Mouse (Mus musculus) bone marrow macrophage, adult 2 months (primary cell): ENCODE data around the gene Sept9. TPM values are rescaled to one million over a fixed set of nuclear protein-coding genes. Genes with fewer than 3 reads are reported as not detected.
"Not testable (repeated sequence)": the region's sequence is repeated elsewhere in the genome, so short reads cannot be mapped to it uniquely, and the experiment has no call there.

Experiments
- H3K27ac ChIP-seq: 2 replicates; pipeline ENCODE4 v1.5.1; 2012; ENCODE audit warnings: low read depth, low read length; ENCODE audit not compliant: insufficient read depth
- H3K4me1 ChIP-seq: 2 replicates; pipeline ENCODE4 v1.6.1; 2012; ENCODE audit warnings: low read length; ENCODE audit not compliant: control insufficient read depth, insufficient read depth
- H3K4me3 ChIP-seq: 2 replicates; pipeline ENCODE4 v1.5.1; 2012; ENCODE audit warnings: mild to moderate bottlenecking, low read length, moderate library complexity; ENCODE audit not compliant: insufficient read depth
- CTCF ChIP-seq: IDR thresholded peaks from 2 replicates; pipeline ENCODE4 v1.5.1; 2012; ENCODE audit warnings: low read depth, mild to moderate bottlenecking, low read length, moderate library complexity
- POLR2A ChIP-seq: IDR thresholded peaks from 2 replicates; pipeline ENCODE4 v1.6.1; 2012; ENCODE audit warnings: mild to moderate bottlenecking, low read depth, low read length, borderline replicate concordance
- polyA plus RNA-seq: library from polyadenylated mRNA; stranded (reverse); fragments of >200 nt; gene quantifications from 2 replicates; pipeline ENCODE4 v1.2.4, GENCODE M21; 2012; ENCODE audit not compliant: missing spikeins, insufficient read depth, insufficient read length

Sept9 gene
- polyA plus RNA-seq, 1 experiment: 123 TPM

- Histone ChIP-seq H3K4me3 (no peak overlapping the region), H3K4me1 (peaks cover 65% of the 10 kb centered on the region), H3K27ac (no peak overlapping the region)
- TF ChIP-seq CTCF: no peak
- no peak for TF ChIP-seq POLR2A
Measured at GRCm38 (mm10) chr11:117336081-117336788, 136.8 kb downstream of the Sept9 start.

GRCm38 (mm10) chr11:117337749-117338148 is 138.3 kb downstream of the Sept9 start:
- H3K4me3 ChIP-seq: no peak overlapping the region
- H3K4me1 ChIP-seq: peaks cover 63% of the 10 kb centered on the region
- H3K27ac ChIP-seq: peak overlapping the region; percentile 30
- TF ChIP-seq POLR2A (no peak), CTCF (no peak)

GRCm38 (mm10) chr11:117338503-117338902 is 139.0 kb downstream of the Sept9 start:
- no peak overlapping the region for H3K4me3 ChIP-seq
- H3K4me1 ChIP-seq: peaks cover 63% of the 10 kb centered on the region
- peak overlapping the region; percentile 30 for H3K27ac ChIP-seq
- TF ChIP-seq POLR2A (no peak), CTCF (no peak)

- no peak for TF ChIP-seq POLR2A
- no peak for TF ChIP-seq CTCF
- peaks cover 65% of the 10 kb centered on the region for H3K4me1 ChIP-seq
- H3K27ac ChIP-seq: 0 out of 2 replicates have a peak overlapping the region, but pooled peaks have one; percentile 17
- H3K4me3 ChIP-seq: no peak overlapping the region
Measured at GRCm38 (mm10) chr11:117339050-117339449, 139.6 kb downstream of the Sept9 start.

- Histone ChIP-seq H3K4me3 (no peak overlapping the region), H3K4me1 (peaks cover 65% of the 10 kb centered on the region), H3K27ac (no peak overlapping the region)
- TF ChIP-seq CTCF: no peak
- TF ChIP-seq POLR2A: no peak
Measured at GRCm38 (mm10) chr11:117341218-117341617, 141.8 kb downstream of the Sept9 start.

GRCm38 (mm10) chr11:117342076-117342475 is 142.6 kb downstream of the Sept9 start:
- Histone ChIP-seq H3K27ac (no peak overlapping the region), H3K4me3 (no peak overlapping the region), H3K4me1 (peaks cover 58% of the 10 kb centered on the region)
- TF ChIP-seq CTCF: no peak
- no peak for TF ChIP-seq POLR2A

- peaks cover 58% of the 10 kb centered on the region for H3K4me1 ChIP-seq
- H3K27ac ChIP-seq, H3K4me3 ChIP-seq: not testable (repeated sequence)
Measured at GRCm38 (mm10) chr11:117342490-117342889, 143.0 kb downstream of the Sept9 start.

GRCm38 (mm10) chr11:117343800-117344199 is 144.3 kb downstream of the Sept9 start:
- no peak overlapping the region for H3K4me3 ChIP-seq
- no peak overlapping the region for H3K27ac ChIP-seq
- peaks cover 61% of the 10 kb centered on the region for H3K4me1 ChIP-seq
- TF ChIP-seq CTCF: no peak
- no peak for TF ChIP-seq POLR2A

- H3K27ac ChIP-seq: no peak overlapping the region
- peaks cover 61% of the 10 kb centered on the region for H3K4me1 ChIP-seq
- no peak overlapping the region for H3K4me3 ChIP-seq
- TF ChIP-seq POLR2A (no peak), CTCF (no peak)
Measured at GRCm38 (mm10) chr11:117344339-117345021, 145.0 kb downstream of the Sept9 start.

- Histone ChIP-seq H3K4me3 (no peak overlapping the region), H3K4me1 (peaks cover 61% of the 10 kb centered on the region), H3K27ac (no peak overlapping the region)
- TF ChIP-seq POLR2A: no peak
- TF ChIP-seq CTCF: no peak
Measured at GRCm38 (mm10) chr11:117345022-117345765, 145.7 kb downstream of the Sept9 start.
